Mouse (Mus musculus) ES-E14 (cell line): ENCODE measurements around the gene Hdac9.

Experiments
- HCFC1 ChIP-seq: IDR thresholded peaks from 2 replicates; pipeline ENCODE4 v1.6.1; 2012; ENCODE audit warnings: low read length, inconsistent platforms, borderline replicate concordance; ENCODE audit not compliant: insufficient read depth
- ZC3H11A ChIP-seq: IDR thresholded peaks from 2 replicates; pipeline ENCODE4 v1.6.1; 2012; ENCODE audit warnings: low read depth, mild to moderate bottlenecking, inconsistent platforms, low read length, borderline replicate concordance
- ZNF384 ChIP-seq: IDR thresholded peaks from 2 replicates; pipeline ENCODE4 v1.6.1; 2012; ENCODE audit warnings: low read depth, low read length, inconsistent platforms

DNA sequence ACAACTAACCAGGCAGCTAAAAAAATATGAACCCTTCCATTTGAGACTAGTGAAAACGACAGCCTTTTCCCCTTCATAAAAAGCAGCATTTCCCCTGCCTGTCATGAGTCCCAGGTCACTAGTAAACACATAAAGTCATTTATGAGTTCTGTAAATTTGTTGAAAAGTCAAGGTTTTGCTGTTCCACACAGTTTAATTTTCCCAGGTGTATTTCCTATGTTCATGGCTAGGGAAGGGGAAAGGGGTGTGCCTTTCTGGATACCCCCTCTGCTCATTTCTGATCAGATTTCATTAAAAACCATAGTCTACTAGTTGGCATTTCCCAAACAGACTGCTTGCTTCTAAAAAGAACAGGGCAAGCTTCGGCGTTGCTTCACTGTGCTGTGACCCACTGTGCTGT is 509.8 kb downstream of the Hdac9 start:
- no peak for TF ChIP-seq ZC3H11A
- no peak for TF ChIP-seq HCFC1
- TF ChIP-seq ZNF384, result no peak
